Mouse (Mus musculus) activated CD4-positive, CD25-positive, alpha-beta regulatory T cell (primary cell): ENCODE measurements around the gene AI413582. TPM values are rescaled to one million over a fixed set of nuclear protein-coding genes. Genes with fewer than 3 reads are reported as not detected.

Experiments
- polyA plus RNA-seq, 2 experiments: library from polyadenylated mRNA; unstranded; fragments of 100-300 nt; shearing (Covaris generic); gene quantifications; one replicate each; pipeline ENCODE4 v1.2.1; 2017

Gene AI413582
- 100 to 1,000 TPM; 153 to 165 TPM for polyA plus RNA-seq

DNA sequence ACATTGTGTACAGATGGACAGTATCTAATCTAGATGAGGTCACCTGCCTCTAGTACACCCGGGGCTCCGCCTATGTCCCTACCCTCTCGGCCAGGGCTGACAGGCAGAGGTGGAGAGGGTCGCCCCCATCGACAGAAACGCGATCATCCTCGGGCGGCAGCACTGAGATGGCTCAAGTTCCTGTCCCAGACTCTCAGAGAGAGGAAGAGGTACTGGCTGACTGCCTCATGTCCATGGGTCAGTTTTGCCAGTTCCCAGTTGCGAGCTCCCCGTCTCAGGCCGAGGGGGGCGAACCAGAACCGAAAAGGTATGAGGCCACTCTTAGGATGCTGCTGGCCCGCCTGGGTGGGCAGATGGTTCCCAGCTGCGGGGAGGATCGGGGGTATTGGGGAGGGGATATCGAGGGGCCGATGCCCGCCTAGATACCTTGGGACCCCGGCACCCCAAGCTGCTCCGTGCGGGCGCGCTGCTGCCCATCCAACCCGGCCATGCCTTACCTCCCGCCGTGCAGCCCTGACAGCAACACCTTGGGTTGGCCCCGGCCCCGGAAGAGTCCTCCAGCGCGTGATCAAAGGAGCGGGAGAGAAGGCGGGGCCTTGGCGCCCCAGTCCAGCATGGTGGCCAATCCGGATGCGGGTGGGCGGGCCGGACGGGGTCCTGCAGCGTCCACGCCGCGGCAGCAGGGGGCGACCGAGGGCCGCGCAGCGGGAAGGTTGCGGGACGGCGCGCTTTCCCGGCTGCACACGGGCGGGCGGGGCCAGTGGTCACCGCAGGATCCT is at the start of gene AI413582:
AI413582 (minus strand) TSS at position 594 of the 779 bp plus-strand sequence.

DNA sequence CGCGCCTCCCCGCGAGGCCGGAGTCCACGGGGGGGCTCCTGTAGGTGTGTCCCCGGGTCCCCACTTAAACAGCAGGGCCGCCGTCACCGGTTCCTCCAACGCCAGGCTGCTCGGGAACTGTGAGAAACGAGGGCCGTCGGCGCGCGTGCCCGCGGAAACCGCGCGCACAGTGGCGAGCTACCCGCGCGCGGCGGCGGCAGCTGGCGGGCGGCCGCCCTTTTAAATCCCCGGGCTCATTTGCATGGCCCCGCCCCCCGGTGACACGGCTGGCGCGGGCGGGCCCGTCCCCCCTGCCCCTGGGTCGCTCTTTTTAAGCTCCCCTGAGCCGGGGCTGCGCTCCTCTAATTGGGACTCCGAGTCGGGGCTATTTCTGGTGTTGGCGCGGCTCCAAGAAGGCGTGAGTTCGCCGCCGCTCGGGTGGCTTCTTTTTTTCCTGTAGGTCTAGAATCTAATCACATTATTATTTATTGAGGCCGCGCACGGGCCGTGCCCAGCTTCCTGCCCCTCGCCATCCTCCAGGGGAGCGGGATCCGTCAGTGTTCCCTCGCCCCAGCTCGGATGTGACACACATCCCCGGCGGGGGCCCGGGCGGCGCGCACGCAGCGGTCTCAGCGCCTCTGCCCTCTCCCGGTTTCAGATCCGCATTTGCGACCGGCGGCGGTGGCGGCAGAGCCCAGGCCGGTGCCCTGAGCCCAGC is 9.1 kb downstream of the AI413582 start, which contains the start of gene Hmga1:
Hmga1 (plus strand) TSS at position 183 of the 697 bp plus-strand sequence.

DNA sequence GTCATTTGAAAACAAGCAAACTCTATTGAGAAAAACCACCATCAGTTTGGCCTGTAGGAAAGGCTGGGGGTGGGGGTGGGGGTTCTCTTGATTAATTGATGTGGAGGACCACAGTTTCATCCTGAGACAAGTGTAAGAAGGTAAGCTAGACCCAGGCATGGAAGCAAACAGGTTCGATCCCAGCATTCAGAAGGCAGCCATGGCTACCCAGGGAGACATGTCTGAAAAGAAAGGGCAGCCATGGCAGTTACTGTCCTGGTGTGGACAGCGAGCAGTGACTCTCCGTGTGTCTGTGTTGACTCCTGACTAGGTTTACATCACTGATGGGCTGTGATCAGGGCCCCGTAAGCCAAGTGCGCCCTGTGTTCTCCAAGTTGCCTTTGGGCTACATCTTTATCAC is 44.3 kb downstream of the AI413582 start, which contains the start of gene Grm4:
Grm4 (minus strand) TSS at position 101 of the 400 bp plus-strand sequence.

Other genes starting within 250 kb of the AI413582 start
- gene Grm4, start 44.4 kb downstream of the AI413582 start, polyA plus RNA-seq: not detected
- 100 to 1,000 TPM in 1 of 2 experiments, 10 to 100 TPM in 1; 92.2 to 108 TPM for gene Hmga1, start 9.3 kb downstream of the AI413582 start, polyA plus RNA-seq
- 10 to 100 TPM; 60.3 to 68.8 TPM for gene Nudt3, start 57.7 kb upstream of the AI413582 start, polyA plus RNA-seq
- gene RPS10-NUDT3, start 69.5 kb upstream of the AI413582 start, polyA plus RNA-seq: not detected
- 1,000 to 10,000 TPM in 1 of 2 experiments, 100 to 1,000 TPM in 1; 907 to 1,598 TPM for gene Rps10, start 70.9 kb upstream of the AI413582 start, polyA plus RNA-seq
- gene Pacsin1, start 89.8 kb upstream of the AI413582 start, polyA plus RNA-seq: 10 to 100 TPM; 34.6 to 81.2 TPM
- gene Spdef, start 163.2 kb upstream of the AI413582 start, polyA plus RNA-seq: under 1 TPM in 1 of 2 experiments, not detected in 1; 0.28 TPM